Mouse (Mus musculus): Measurements from ENCODE around the gene Khdrbs2. TPM values are rescaled to one million over a fixed set of nuclear protein-coding genes. Genes with fewer than 3 reads are reported as not detected.
"Not testable (repeated sequence)": the region's sequence is repeated elsewhere in the genome, so short reads cannot be mapped to it uniquely, and the experiment has no call there.

The Khdrbs2 gene
- polyA plus RNA-seq, 1 experiment from 2014 or later = 5.3 TPM

- Histone ChIP-seq H3K9me3 (ENCODE audit: control insufficient read depth, low read length) (no peaks in the 10 kb centered on the region), H3K4me3 (ENCODE audit: low read depth, low read length) (no peak overlapping the region), H3K4me2 (ENCODE audit: low read length) (no peak overlapping the region), H3K27ac (ENCODE audit: low read depth) (no peak overlapping the region), H3K9ac (ENCODE audit: low read length) (no peak overlapping the region), H3K36me3 (ENCODE audit: control insufficient read depth, insufficient read depth, low read length) (no peaks in the 10 kb centered on the region), H3K27me3 (replicated peaks; ENCODE audit: control insufficient read depth, insufficient read depth, low read length) (no peaks in the 10 kb centered on the region), H3K4me1 (replicated peaks; ENCODE audit: control insufficient read depth, insufficient read depth, low read length) (no peaks in the 10 kb centered on the region)
- DNase-seq (ENCODE audit: low spot score) (no peak), ATAC-seq (replicated peaks; ENCODE audit: low FRiP score, low TSS enrichment, low read depth) (no peak)
- WGBS = 75% methylated on average over 2 of the region's 2 CpGs
These were observed 315.4 kb downstream of the Khdrbs2 start for GRCm38 (mm10) chr1:32487944-32488343.

- no peak for DNase-seq (ENCODE audit: low spot score)
- Histone ChIP-seq H3K9ac (ENCODE audit: low read length) (no peak overlapping the region), H3K9me3 (ENCODE audit: control insufficient read depth, low read length) (no peaks in the 10 kb centered on the region), H3K36me3 (ENCODE audit: control insufficient read depth, insufficient read depth, low read length) (no peaks in the 10 kb centered on the region), H3K4me2 (ENCODE audit: low read length) (no peak overlapping the region), H3K27ac (ENCODE audit: low read depth) (no peak overlapping the region), H3K4me3 (ENCODE audit: low read depth, low read length) (no peak overlapping the region), H3K27me3 (replicated peaks; ENCODE audit: control insufficient read depth, insufficient read depth, low read length) (no peaks in the 10 kb centered on the region), H3K4me1 (replicated peaks; ENCODE audit: control insufficient read depth, insufficient read depth, low read length) (no peaks in the 10 kb centered on the region)
- no peak for ATAC-seq (replicated peaks; ENCODE audit: low FRiP score, low TSS enrichment, low read depth)
- 94% methylated on average over 6 of the region's 6 CpGs for WGBS
These were observed 330.9 kb downstream of the Khdrbs2 start for GRCm38 (mm10) chr1:32503381-32503780.

GRCm38 (mm10) chr1:32547194-32547593 lies 374.7 kb downstream of the Khdrbs2 start, which contains the start of gene Gm5415:
Gm5415 (minus strand) TSS chr1:32547294.
- not testable (repeated sequence) for H3K9ac ChIP-seq (ENCODE audit: low read length); H3K4me2 ChIP-seq (ENCODE audit: low read length); H3K9me3 ChIP-seq (ENCODE audit: control insufficient read depth, low read length); ATAC-seq (replicated peaks; ENCODE audit: low FRiP score, low TSS enrichment, low read depth); H3K27me3 ChIP-seq (replicated peaks; ENCODE audit: control insufficient read depth, insufficient read depth, low read length); H3K27ac ChIP-seq (ENCODE audit: low read depth); H3K4me3 ChIP-seq (ENCODE audit: low read depth, low read length); H3K4me1 ChIP-seq (replicated peaks; ENCODE audit: control insufficient read depth, insufficient read depth, low read length); H3K36me3 ChIP-seq (ENCODE audit: control insufficient read depth, insufficient read depth, low read length); DNase-seq (ENCODE audit: low spot score)
- 76% methylated on average over 2 of the region's 7 CpGs for WGBS

DNA sequence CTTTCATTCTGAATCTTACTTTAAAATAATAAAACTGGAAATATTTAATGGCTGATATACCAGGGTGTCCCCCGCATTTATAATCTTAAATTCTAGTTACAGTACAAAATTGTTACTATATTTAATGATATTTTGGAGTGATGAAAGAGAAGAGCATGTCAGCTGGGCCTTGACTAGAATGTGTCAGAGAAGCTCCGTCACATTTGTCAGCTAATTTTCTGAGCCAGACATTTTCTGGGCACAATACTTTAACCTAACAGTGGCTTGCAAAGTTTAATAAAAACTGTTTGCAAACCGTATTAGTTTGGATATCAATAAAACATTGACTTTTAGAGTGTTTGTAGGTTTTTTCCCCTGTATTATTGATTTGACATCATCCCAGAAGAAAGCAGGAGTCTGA lies 380.9 kb downstream of the Khdrbs2 start:
- DNase-seq (ENCODE audit: low spot score) = no peak

GRCm38 (mm10) chr1:32553925-32554324 lies 381.4 kb downstream of the Khdrbs2 start:
- Histone ChIP-seq H3K36me3 (ENCODE audit: control insufficient read depth, insufficient read depth, low read length) (no peaks in the 10 kb centered on the region), H3K4me1 (replicated peaks; ENCODE audit: control insufficient read depth, insufficient read depth, low read length) (no peaks in the 10 kb centered on the region), H3K27ac (ENCODE audit: low read depth) (no peak overlapping the region), H3K4me3 (ENCODE audit: low read depth, low read length) (no peak overlapping the region), H3K9me3 (ENCODE audit: control insufficient read depth, low read length) (no peaks in the 10 kb centered on the region), H3K4me2 (ENCODE audit: low read length) (no peak overlapping the region), H3K27me3 (replicated peaks; ENCODE audit: control insufficient read depth, insufficient read depth, low read length) (no peaks in the 10 kb centered on the region), H3K9ac (ENCODE audit: low read length) (no peak overlapping the region)
- WGBS = 48% methylated on average over 4 of the region's 4 CpGs
- DNase-seq (ENCODE audit: low spot score) (no peak), ATAC-seq (replicated peaks; ENCODE audit: low FRiP score, low TSS enrichment, low read depth) (no peak)

More for the DNA sequence above, 380.9 kb downstream of the Khdrbs2 start:
- ATAC-seq (replicated peaks; ENCODE audit: low FRiP score, low TSS enrichment, low read depth) = no peak
- H3K4me2 ChIP-seq (ENCODE audit: low read length) = no peak overlapping the region
- H3K4me1 ChIP-seq (replicated peaks; ENCODE audit: control insufficient read depth, insufficient read depth, low read length) = no peaks in the 10 kb centered on the region
- no peaks in the 10 kb centered on the region for H3K36me3 ChIP-seq (ENCODE audit: control insufficient read depth, insufficient read depth, low read length)
- no peaks in the 10 kb centered on the region for H3K27me3 ChIP-seq (replicated peaks; ENCODE audit: control insufficient read depth, insufficient read depth, low read length)
- 85% methylated on average over 3 of the region's 3 CpGs for WGBS
- H3K9ac ChIP-seq (ENCODE audit: low read length) = no peak overlapping the region
- no peaks in the 10 kb centered on the region for H3K9me3 ChIP-seq (ENCODE audit: control insufficient read depth, low read length)
- H3K27ac ChIP-seq (ENCODE audit: low read depth) = no peak overlapping the region
- no peak overlapping the region for H3K4me3 ChIP-seq (ENCODE audit: low read depth, low read length)

GRCm38 (mm10) chr1:32568901-32569300 lies 396.4 kb downstream of the Khdrbs2 start:
- ATAC-seq (replicated peaks; ENCODE audit: low FRiP score, low TSS enrichment, low read depth) = no peak
- H3K4me2 ChIP-seq (ENCODE audit: low read length) = no peak overlapping the region
- no peaks in the 10 kb centered on the region for H3K9me3 ChIP-seq (ENCODE audit: control insufficient read depth, low read length)
- H3K4me3 ChIP-seq (ENCODE audit: low read depth, low read length) = no peak overlapping the region
- H3K9ac ChIP-seq (ENCODE audit: low read length) = no peak overlapping the region
- H3K27ac ChIP-seq (ENCODE audit: low read depth) = no peak overlapping the region
- no peaks in the 10 kb centered on the region for H3K27me3 ChIP-seq (replicated peaks; ENCODE audit: control insufficient read depth, insufficient read depth, low read length)
- 94% methylated on average over 2 of the region's 2 CpGs for WGBS
- DNase-seq (ENCODE audit: low spot score) = no peak
- H3K36me3 ChIP-seq (ENCODE audit: control insufficient read depth, insufficient read depth, low read length) = no peaks in the 10 kb centered on the region
- H3K4me1 ChIP-seq (replicated peaks; ENCODE audit: control insufficient read depth, insufficient read depth, low read length) = no peaks in the 10 kb centered on the region

- H3K4me2 ChIP-seq (ENCODE audit: low read length) = no peak overlapping the region
- DNase-seq (ENCODE audit: low spot score) (no peak), ATAC-seq (replicated peaks; ENCODE audit: low FRiP score, low TSS enrichment, low read depth) (no peak)
- no peaks in the 10 kb centered on the region for H3K9me3 ChIP-seq (ENCODE audit: control insufficient read depth, low read length)
- no peak overlapping the region for H3K9ac ChIP-seq (ENCODE audit: low read length)
- no peaks in the 10 kb centered on the region for H3K27me3 ChIP-seq (replicated peaks; ENCODE audit: control insufficient read depth, insufficient read depth, low read length)
- no peak overlapping the region for H3K27ac ChIP-seq (ENCODE audit: low read depth)
- no peaks in the 10 kb centered on the region for H3K36me3 ChIP-seq (ENCODE audit: control insufficient read depth, insufficient read depth, low read length)
- H3K4me1 ChIP-seq (replicated peaks; ENCODE audit: control insufficient read depth, insufficient read depth, low read length) = no peaks in the 10 kb centered on the region
- WGBS = 100% methylated on average over 1 of the region's 1 CpGs
- H3K4me3 ChIP-seq (ENCODE audit: low read depth, low read length) = no peak overlapping the region
These were observed 453.5 kb downstream of the Khdrbs2 start for GRCm38 (mm10) chr1:32626060-32626459.

GRCm38 (mm10) chr1:32632415-32633354 lies 460.2 kb downstream of the Khdrbs2 start:
- Histone ChIP-seq H3K4me3 (ENCODE audit: low read depth, low read length) (no peak overlapping the region), H3K9ac (ENCODE audit: low read length) (no peak overlapping the region), H3K4me1 (replicated peaks; ENCODE audit: control insufficient read depth, insufficient read depth, low read length) (no peaks in the 10 kb centered on the region), H3K4me2 (ENCODE audit: low read length) (no peak overlapping the region), H3K27me3 (replicated peaks; ENCODE audit: control insufficient read depth, insufficient read depth, low read length) (no peaks in the 10 kb centered on the region), H3K27ac (ENCODE audit: low read depth) (no peak overlapping the region), H3K9me3 (ENCODE audit: control insufficient read depth, low read length) (no peaks in the 10 kb centered on the region), H3K36me3 (ENCODE audit: control insufficient read depth, insufficient read depth, low read length) (no peaks in the 10 kb centered on the region)
- DNase-seq (ENCODE audit: low spot score) (no peak), ATAC-seq (replicated peaks; ENCODE audit: low FRiP score, low TSS enrichment, low read depth) (no peak)
- 83% methylated on average over 5 of the region's 5 CpGs for WGBS

DNA sequence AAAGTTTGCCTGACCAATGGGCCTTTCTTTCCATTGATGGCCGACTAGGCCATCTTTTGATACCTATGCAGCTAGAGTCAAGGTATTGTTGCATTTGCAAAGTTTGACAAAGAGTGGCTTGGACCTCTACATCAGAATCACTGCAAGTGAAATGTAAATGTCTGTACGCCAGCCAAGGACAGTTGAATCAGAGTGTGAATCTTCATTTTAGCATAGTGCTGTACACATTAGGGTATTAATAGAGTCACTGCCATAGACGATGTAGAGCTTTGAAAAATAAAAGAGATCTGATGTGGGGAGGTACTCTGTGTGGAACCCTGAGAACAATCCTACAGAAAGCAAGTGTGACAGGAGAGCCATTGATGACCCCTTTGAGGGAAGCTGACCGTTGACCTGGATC lies 460.9 kb downstream of the Khdrbs2 start:
- Histone ChIP-seq H3K27me3 (replicated peaks; ENCODE audit: control insufficient read depth, insufficient read depth, low read length) (no peaks in the 10 kb centered on the region), H3K4me1 (replicated peaks; ENCODE audit: control insufficient read depth, insufficient read depth, low read length) (no peaks in the 10 kb centered on the region)

More for the DNA sequence above, 460.9 kb downstream of the Khdrbs2 start:
- 94% methylated on average over 4 of the region's 4 CpGs for WGBS
- H3K9me3 ChIP-seq (ENCODE audit: control insufficient read depth, low read length) = no peaks in the 10 kb centered on the region
- no peak overlapping the region for H3K27ac ChIP-seq (ENCODE audit: low read depth)
- H3K4me2 ChIP-seq (ENCODE audit: low read length) = no peak overlapping the region
- H3K4me3 ChIP-seq (ENCODE audit: low read depth, low read length) = no peak overlapping the region
- ATAC-seq (replicated peaks; ENCODE audit: low FRiP score, low TSS enrichment, low read depth) = no peak
- no peak overlapping the region for H3K9ac ChIP-seq (ENCODE audit: low read length)
- DNase-seq (ENCODE audit: low spot score) = no peak
- H3K36me3 ChIP-seq (ENCODE audit: control insufficient read depth, insufficient read depth, low read length) = no peaks in the 10 kb centered on the region
